Mouse (Mus musculus): ENCODE data around the gene Gm9857. TPM values are rescaled to one million over a fixed set of nuclear protein-coding genes. Genes with fewer than 3 reads are reported as not detected.

The Gm9857 gene
- total RNA-seq, 2 experiments from 2014 or later = 2.0 TPM; not detected in 1

- DNase-seq = no peak
- intact Hi-C loops (cut with DNase I) = no loop called here
Measured at GRCm38 (mm10) chr3:108933557-108933956, 6.7 kb downstream of the Gm9857 start.

GRCm38 (mm10) chr3:108926308-108926707 is 13.9 kb downstream of the Gm9857 start:
- intact Hi-C loops (cut with DNase I) = no loop called here
- no peak for DNase-seq

GRCm38 (mm10) chr3:108925677-108926076 is 14.6 kb downstream of the Gm9857 start:
- intact Hi-C loops (cut with DNase I) = no loop called here
- DNase-seq = no peak

- intact Hi-C loops (cut with DNase I) = no loop called here
- no peak for DNase-seq
Measured at GRCm38 (mm10) chr3:108921822-108922221, 18.4 kb downstream of the Gm9857 start.

GRCm38 (mm10) chr3:108920442-108921070 is 19.7 kb downstream of the Gm9857 start:
- intact Hi-C loops (cut with DNase I) = no loop called here
- no peak for DNase-seq

- intact Hi-C loops (cut with DNase I) = loop anchor here (10.0 kb wide), 1 partner anchor 146 kb away; no protein-coding TSS in a partner anchor
- no peak for DNase-seq
Measured at GRCm38 (mm10) chr3:108918852-108919251, 21.4 kb downstream of the Gm9857 start.

- intact Hi-C loops (cut with DNase I) = loop anchor here (10.0 kb wide), 1 partner anchor 147 kb away; no protein-coding TSS in a partner anchor
- DNase-seq = no peak
Measured at GRCm38 (mm10) chr3:108917986-108918385, 22.3 kb downstream of the Gm9857 start.

- intact Hi-C loops (cut with DNase I) = loop anchor here (10.0 kb wide), 1 partner anchor 148 kb away; no protein-coding TSS in a partner anchor
- DNase-seq = no peak
Measured at GRCm38 (mm10) chr3:108916857-108917256, 23.4 kb downstream of the Gm9857 start.

- intact Hi-C loops (cut with DNase I) = loop anchor here (10.0 kb wide), 1 partner anchor 149 kb away; no protein-coding TSS in a partner anchor
- DNase-seq = no peak
Measured at GRCm38 (mm10) chr3:108915999-108916398, 24.2 kb downstream of the Gm9857 start.

GRCm38 (mm10) chr3:108911548-108912413 is 28.5 kb downstream of the Gm9857 start, which contains the start of gene Prpf38b:
Gene Prpf38b, minus strand, starts transcription at chr3:108911727.
- peak; percentile 96 for DNase-seq
- intact Hi-C loops (cut with DNase I) = loop anchor here (5.0 to 10.0 kb wide), 2 partner anchors 51 to 153 kb away; no protein-coding TSS in a partner anchor

GRCm38 (mm10) chr3:108911081-108911547 is 29.1 kb downstream of the Gm9857 start:
- intact Hi-C loops (cut with DNase I) = loop anchor here (5.0 to 10.0 kb wide), 2 partner anchors 51 to 154 kb away; no protein-coding TSS in a partner anchor
- DNase-seq = peak; percentile 66

- intact Hi-C loops (cut with DNase I) = loop anchor here (5.0 to 10.0 kb wide), 2 partner anchors 52 to 154 kb away; no protein-coding TSS in a partner anchor
- peak; percentile 14 for DNase-seq
Measured at GRCm38 (mm10) chr3:108910303-108911080, 29.8 kb downstream of the Gm9857 start.

- intact Hi-C loops (cut with DNase I) = no loop called here
- no peak for DNase-seq
Measured at GRCm38 (mm10) chr3:108902934-108903333, 37.3 kb downstream of the Gm9857 start.

GRCm38 (mm10) chr3:108902038-108902437 is 38.2 kb downstream of the Gm9857 start:
- intact Hi-C loops (cut with DNase I) = no loop called here

GRCm38 (mm10) chr3:108900681-108901080 is 39.6 kb downstream of the Gm9857 start:
- no peak for DNase-seq
- intact Hi-C loops (cut with DNase I) = no loop called here

More at GRCm38 (mm10) chr3:108902038-108902437, 38.2 kb downstream of the Gm9857 start:
- no peak for DNase-seq

GRCm38 (mm10) chr3:108900147-108900546 is 40.1 kb downstream of the Gm9857 start:
- DNase-seq = no peak
- intact Hi-C loops (cut with DNase I) = no loop called here

GRCm38 (mm10) chr3:108898640-108899039 is 41.6 kb downstream of the Gm9857 start:
- no peak for DNase-seq
- intact Hi-C loops (cut with DNase I) = no loop called here

GRCm38 (mm10) chr3:108892914-108893313 is 47.3 kb downstream of the Gm9857 start:
- DNase-seq = no peak
- intact Hi-C loops (cut with DNase I) = no loop called here

GRCm38 (mm10) chr3:108892080-108892479 is 48.2 kb downstream of the Gm9857 start:
- DNase-seq = no peak
- intact Hi-C loops (cut with DNase I) = no loop called here

Measured in left cerebral cortex, postnatal 4 days (tissue).